In the genomic region with DNA sequence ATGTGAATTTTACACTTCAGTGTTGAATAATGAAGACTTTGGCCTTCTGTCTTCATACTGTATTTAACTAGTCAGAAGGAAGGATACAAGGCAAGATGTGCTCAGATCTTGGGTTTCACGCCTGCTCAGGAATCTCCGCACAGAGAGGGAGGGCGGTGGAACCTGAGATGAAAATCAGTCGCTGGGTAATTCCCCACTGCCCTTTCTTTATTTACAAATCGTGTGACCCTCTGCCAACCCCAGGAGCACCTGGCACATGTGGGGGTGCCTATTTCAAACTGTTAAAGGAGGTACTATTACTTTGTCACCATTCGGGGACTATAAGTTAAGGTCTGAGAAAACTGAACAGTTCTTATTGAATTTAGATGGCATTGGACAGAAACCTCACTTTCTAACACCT, we compare ENCODE assay signal across 13 mouse cellular contexts.
"Had no signal": no experiment of that assay in that cellular context is flagged by ENCODE, and none has a peak within 500 bp of the region (broad histone marks: within the 10 kb centered on the region; RNA-seq: fewer than 3 reads in every experiment).

No protein-coding gene starts in this region.

- DNase-seq: kidney, adult 2 months; kidney, postnatal 10 days; lung, adult 18-20 months; right cerebral cortex, adult 18-20 months; right cerebral cortex, postnatal 25 days; thymus, postnatal 4 days had no signal

- H3K27me3 ChIP-seq: limb, embryonic 13.5 days; midbrain, embryonic 13.5 days; neural tube, embryonic 15.5 days had no signal

- H3K4me1 ChIP-seq: limb, embryonic 13.5 days had no signal

- H3K4me3 ChIP-seq: left cerebral cortex, adult 2 months; limb, embryonic 13.5 days; midbrain, embryonic 13.5 days; myocyte; neural tube, embryonic 15.5 days had no signal

- H3K9ac ChIP-seq: limb, embryonic 13.5 days; liver, embryonic 14.5 days; midbrain, embryonic 13.5 days; neural tube, embryonic 15.5 days had no signal

- H3K27ac ChIP-seq: left cerebral cortex, adult 2 months; limb, embryonic 13.5 days; liver, embryonic 14.5 days; midbrain, embryonic 13.5 days; neural tube, embryonic 15.5 days; stomach, postnatal 0 days had no signal

- H3K36me3 ChIP-seq: limb, embryonic 13.5 days; neural tube, embryonic 15.5 days had no signal

- ATAC-seq: midbrain, embryonic 13.5 days had no signal

- H3K4me2 ChIP-seq: limb, embryonic 13.5 days; midbrain, embryonic 13.5 days; neural tube, embryonic 15.5 days had no signal

- H3K9me3 ChIP-seq: limb, embryonic 13.5 days; midbrain, embryonic 13.5 days; neural tube, embryonic 15.5 days had no signal
